Mouse (Mus musculus): Measurements from ENCODE around the gene Camk1d.
A peak's percentile ranks its signal among the peaks of the same experiment; 100 is the strongest.

Gene Camk1d

GRCm38 (mm10) chr2:5467537-5467936 lies 246.8 kb downstream of the Camk1d start:
- no peak for TF ChIP-seq GATA4 (IDR thresholded peaks at IDR 0.05; ENCODE audit: insufficient replicate concordance, low read length)

GRCm38 (mm10) chr2:5458671-5459235 lies 255.6 kb downstream of the Camk1d start:
- no peak for TF ChIP-seq GATA4 (IDR thresholded peaks at IDR 0.05; ENCODE audit: insufficient replicate concordance, low read length)

DNA sequence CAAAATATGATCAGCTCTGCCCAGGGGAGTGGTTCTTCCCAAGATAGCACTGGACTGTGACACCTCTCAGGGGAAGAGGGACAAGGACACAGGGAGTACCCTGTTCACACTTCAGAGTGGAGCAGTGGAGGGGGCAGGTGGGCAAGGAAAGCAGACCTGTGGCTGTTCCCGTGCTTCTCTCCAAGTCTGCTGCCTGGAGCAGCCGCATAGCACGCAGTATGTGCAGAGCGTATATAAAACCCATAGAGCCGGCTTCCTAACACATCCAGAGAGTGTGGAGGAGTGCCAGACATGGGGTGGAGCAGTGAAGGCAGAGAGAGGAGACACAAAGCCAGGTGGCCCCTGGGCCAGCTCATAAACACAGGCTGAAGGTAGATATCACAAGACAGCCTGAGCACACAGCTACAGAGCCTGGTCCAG lies 256.2 kb downstream of the Camk1d start:
- TF ChIP-seq GATA4 (IDR thresholded peaks at IDR 0.05; ENCODE audit: insufficient replicate concordance, low read length), result no peak

- peak; percentile 37; the same call in 1 of the 2 replicates for TF ChIP-seq GATA4 (IDR thresholded peaks at IDR 0.05; ENCODE audit: insufficient replicate concordance, low read length)
These were observed 258.2 kb downstream of the Camk1d start for GRCm38 (mm10) chr2:5456108-5456507.

DNA sequence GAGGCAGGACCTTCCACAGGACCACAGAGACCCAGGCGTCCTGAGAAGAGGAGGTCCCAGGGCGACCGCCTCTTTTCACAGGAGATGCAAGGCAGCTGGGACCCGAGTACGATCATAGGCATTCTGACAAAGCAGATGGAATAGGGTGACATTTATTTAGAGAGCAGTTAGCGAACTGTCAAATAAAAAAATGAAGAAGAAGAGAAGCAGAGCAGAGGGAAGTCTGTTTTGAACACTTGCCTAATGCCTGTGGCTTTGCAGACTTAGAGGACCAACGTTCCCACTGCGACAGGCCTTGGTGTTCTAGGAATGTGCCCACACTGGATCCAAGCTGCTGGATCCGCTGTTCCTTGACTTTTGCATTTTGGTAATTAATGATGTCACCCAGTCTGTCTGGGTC lies 259.5 kb downstream of the Camk1d start:
- no peak for TF ChIP-seq GATA4 (IDR thresholded peaks at IDR 0.05; ENCODE audit: insufficient replicate concordance, low read length)

DNA sequence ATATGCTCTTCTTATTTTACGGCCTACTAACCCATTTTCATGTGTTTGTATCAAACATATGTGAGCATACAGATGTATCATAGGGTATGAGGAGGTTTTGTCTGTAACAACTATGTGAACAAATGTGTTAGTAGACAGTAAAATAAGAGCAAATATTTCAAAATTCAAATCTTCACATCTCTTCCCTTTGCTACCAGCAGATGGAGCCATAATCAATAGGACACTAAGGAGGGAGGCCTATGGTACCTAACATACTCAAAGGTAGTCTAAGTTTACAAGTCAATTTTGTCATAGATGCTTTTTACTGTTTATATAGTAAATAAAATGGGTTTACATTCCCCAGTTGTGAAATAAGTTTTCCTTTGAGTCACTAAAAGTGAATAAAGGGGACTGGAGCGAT lies 262.7 kb downstream of the Camk1d start:
- no peak for TF ChIP-seq GATA4 (IDR thresholded peaks at IDR 0.05; ENCODE audit: insufficient replicate concordance, low read length)

DNA sequence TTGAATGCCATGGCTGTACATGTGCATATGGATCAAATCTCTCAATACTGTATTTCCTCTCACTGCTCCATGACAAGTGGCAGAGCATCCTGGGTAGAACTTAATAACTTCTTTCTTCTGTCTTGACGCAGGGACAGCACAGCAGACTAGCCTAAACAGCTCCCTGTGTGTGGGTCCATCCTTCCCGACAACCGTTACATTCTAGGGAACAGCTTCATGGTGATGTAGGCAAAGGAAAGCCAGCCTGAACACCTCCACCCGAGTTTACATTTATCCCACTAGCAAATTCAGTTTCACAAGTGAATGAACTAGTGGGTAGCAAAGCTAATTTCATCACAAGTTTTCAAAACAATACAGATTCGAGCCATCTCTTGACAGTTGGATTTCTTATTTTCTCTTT lies 269.0 kb downstream of the Camk1d start:
- no peak for TF ChIP-seq GATA4 (IDR thresholded peaks at IDR 0.05; ENCODE audit: insufficient replicate concordance, low read length)

DNA sequence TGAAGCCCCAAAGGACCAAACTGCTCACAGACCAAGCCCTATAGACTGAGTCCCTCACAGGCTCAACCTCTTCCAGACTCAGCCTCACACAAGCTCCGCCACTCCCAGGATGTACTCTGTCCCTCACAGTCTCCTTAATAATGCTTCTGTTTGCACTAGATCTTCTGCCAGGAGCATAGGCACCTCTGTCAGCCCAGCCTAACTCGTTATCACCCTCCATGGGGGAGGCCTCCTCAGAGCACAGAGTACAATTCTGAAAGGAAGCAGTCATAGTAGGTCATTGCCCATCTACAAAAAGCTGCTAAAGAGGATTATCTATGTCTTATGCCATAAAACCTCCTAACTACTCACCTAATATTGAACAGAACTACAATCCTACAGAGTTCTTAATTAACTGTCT lies 276.6 kb downstream of the Camk1d start:
- TF ChIP-seq GATA4 (IDR thresholded peaks at IDR 0.05; ENCODE audit: insufficient replicate concordance, low read length), result no peak

- TF ChIP-seq GATA4 (IDR thresholded peaks at IDR 0.05; ENCODE audit: insufficient replicate concordance, low read length), result no peak
These were observed 278.6 kb downstream of the Camk1d start for GRCm38 (mm10) chr2:5435587-5436253.

DNA sequence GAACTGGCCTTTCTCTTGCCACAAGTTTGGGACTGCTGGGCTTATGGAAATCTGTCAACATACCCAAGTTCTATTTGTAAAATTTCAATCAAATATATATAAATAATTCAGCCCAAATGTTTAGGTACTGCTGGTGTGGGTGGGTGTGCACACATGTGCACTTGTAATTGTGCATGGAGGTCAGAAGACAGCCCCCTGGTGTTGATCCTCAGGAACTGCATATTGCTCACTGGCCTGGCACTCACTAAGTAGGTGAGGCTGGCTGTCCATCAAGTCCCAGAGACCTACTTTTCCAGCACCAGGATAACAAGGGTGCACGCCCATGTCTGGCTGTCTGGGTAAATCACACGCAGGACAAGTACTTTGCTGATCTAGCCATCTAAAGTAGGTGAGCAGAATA lies 283.0 kb downstream of the Camk1d start:
- no peak for TF ChIP-seq GATA4 (IDR thresholded peaks at IDR 0.05; ENCODE audit: insufficient replicate concordance, low read length)

DNA sequence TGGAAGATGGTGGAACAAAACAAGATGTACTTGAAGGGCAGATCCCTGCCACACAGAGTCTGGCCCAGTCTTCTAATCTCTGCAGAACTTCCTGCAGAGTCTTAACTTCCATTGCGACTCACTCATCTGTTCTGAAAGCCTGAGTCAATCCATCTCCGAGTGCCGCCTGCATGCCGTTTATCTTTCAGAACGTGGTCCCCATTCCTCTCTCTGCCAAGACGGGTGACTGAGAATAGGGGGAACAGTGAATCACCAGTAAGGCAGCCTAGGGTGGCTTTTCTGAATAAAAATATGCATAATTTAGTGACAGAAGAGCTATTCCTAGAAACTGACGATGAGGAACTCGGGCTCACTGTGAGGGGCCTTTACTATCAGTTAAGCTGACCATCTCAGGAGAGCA lies 284.4 kb downstream of the Camk1d start:
- TF ChIP-seq GATA4 (IDR thresholded peaks at IDR 0.05; ENCODE audit: insufficient replicate concordance, low read length), result no peak

GRCm38 (mm10) chr2:5426110-5426509 lies 288.2 kb downstream of the Camk1d start:
- no peak for TF ChIP-seq GATA4 (IDR thresholded peaks at IDR 0.05; ENCODE audit: insufficient replicate concordance, low read length)

GRCm38 (mm10) chr2:5425612-5426011 lies 288.7 kb downstream of the Camk1d start:
- no peak for TF ChIP-seq GATA4 (IDR thresholded peaks at IDR 0.05; ENCODE audit: insufficient replicate concordance, low read length)

GRCm38 (mm10) chr2:5420621-5421196 lies 293.6 kb downstream of the Camk1d start:
- TF ChIP-seq GATA4 (IDR thresholded peaks at IDR 0.05; ENCODE audit: insufficient replicate concordance, low read length), result no peak

- no peak for TF ChIP-seq GATA4 (IDR thresholded peaks at IDR 0.05; ENCODE audit: insufficient replicate concordance, low read length)
These were observed 295.5 kb downstream of the Camk1d start for GRCm38 (mm10) chr2:5418802-5419201.

GRCm38 (mm10) chr2:5417158-5418032 lies 296.9 kb downstream of the Camk1d start:
- TF ChIP-seq GATA4 (IDR thresholded peaks at IDR 0.05; ENCODE audit: insufficient replicate concordance, low read length), result no peak
